Mouse (Mus musculus): ENCODE measurements around the gene Creb3l2.

Creb3l2 gene

DNA sequence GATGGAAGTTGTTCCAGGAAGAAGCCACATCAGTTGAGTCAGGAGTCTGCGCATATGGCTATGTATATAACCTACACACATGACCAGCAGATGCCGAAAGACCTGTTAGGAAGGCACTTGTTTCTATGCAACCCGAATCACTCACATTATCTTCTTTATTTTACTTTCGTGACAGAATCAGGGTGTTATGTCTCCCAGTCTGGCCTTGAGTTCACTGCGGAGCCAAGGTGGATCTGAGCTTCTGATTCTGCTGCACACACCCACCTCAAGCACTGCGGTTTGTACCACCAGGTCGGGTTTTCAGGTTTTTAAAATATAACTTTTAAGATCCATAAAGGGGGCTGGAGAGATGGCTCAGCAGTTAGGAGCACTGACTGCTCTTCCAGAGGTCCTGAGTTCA is 119.3 kb downstream of the Creb3l2 start:
- DNase-seq: no peak

- no peak for DNase-seq
Observed at GRCm38 (mm10) chr6:37322088-37322487, 119.9 kb downstream of the Creb3l2 start.

DNA sequence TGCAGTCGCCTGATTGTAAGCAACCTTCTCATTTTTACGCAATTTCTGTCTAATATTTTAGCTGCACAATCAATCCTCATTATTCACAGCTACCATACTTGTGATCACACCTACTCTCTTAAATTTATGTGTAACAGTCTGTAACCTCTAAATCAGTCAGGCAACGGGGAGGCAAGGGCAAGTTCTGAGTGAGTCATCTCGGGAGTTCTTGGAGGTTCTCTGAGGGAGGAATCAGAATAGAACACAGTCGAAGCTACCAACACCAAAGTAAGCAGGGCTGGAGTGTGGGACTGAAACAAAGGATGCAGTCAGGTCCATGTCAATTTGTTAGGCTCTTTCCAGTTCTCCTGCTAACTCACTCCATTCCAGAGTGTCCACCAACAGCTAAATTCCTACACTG is 124.0 kb downstream of the Creb3l2 start:
- no peak for DNase-seq

- DNase-seq: no peak
Observed at GRCm38 (mm10) chr6:37315440-37315839, 126.5 kb downstream of the Creb3l2 start.

DNA sequence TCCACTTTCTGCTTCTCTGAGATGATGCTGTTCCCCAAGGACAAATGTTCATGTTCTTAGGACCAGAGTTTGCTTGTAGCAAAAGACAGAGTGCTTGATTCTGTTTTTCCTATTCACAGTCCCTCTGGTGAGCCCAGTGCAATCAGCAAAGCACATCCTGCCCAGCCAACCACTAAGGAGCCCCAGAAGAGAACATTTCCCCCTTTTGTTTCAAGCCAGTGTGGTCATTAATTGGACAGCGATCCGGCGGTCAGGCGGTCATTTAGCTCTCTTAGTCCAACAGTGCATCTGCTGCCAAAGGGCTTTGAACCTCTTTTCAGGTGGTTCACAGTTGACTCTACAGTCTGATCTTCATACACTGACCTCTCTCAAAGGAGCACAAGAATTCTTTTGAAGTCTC is 131.3 kb downstream of the Creb3l2 start:
- no peak for DNase-seq

GRCm38 (mm10) chr6:37306616-37307015 is 135.3 kb downstream of the Creb3l2 start:
- DNase-seq: no peak

DNA sequence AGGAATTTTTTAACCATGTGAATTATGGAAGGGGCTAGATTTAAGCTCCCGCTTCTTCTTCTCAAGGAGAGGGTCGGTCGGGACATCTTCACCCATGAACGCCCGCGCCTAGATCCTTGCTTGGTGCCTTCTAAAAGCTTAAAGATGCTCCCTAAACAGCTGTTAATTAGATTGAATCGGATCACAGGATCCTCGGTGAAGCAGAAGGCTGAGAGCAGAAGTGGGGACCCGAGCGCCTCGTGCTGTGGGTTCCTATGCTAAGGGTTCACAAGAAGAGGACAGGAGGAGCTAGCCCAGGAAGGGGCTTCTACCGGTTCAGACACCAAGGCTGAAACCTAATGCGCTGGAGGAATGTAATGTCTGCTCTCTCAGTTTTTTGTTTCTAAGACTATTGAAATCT is 141.5 kb downstream of the Creb3l2 start:
- DNase-seq: no peak

GRCm38 (mm10) chr6:37299562-37300390 is 142.2 kb downstream of the Creb3l2 start, which contains the start of gene Dgki:
Gene Dgki, minus strand, starts transcription at chr6:37300184.
- peak; percentile 47 to 57 for DNase-seq

DNA sequence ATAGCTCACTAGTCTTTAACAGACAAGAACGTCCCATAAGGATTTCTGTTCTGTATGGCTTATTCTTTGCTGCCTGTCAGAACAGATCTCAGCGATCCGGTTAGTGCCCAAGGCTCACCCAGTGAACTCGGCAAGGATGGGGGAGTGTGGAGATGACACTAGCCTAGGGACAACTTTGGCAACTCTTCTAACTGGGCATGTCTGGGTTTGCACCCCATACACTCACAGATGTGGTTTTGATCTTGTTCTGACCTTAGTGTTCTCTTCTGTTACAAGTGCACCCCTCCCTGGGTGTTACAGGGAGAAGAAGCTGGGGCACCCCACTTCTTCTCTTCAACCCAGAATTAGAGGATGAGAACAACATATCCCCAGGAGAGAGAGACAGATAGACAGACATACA is 143.0 kb downstream of the Creb3l2 start:
- DNase-seq: no peak

DNA sequence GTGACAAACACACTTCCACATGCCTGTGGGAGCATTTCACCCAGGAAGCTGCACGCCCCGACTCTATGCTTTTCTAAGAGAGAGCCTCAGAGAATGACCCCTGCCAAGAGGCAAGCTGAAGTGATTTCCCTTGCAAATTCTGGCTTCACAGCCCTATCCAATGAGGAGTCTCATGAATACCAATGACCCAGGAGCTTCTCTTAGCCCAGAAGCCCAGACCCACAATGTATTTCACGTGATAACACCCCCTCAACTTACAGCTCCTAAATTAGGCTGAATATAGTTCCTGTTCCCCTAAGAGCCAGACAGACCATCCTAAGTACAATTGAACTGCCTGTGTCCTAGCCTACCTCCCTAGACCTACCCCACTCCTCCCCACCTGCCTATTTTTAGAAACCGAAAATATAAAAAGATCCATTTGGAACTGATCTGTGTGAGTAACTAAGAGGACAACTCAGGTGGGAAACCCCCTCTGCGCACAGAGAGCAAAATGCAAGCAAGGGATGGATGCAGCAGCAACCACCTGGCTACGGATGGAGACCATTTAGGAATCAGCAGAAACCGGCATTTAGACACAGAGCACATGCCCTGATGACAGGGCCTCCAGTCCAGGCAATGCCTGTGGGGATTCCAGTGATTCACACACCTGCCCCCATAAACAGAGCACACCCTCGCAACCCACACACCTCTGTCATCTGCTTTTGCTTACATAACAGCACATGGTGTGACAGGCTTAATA is 144.0 kb downstream of the Creb3l2 start:
- no peak for DNase-seq

- DNase-seq: no peak
Observed at GRCm38 (mm10) chr6:37292068-37292467, 149.9 kb downstream of the Creb3l2 start.

DNA sequence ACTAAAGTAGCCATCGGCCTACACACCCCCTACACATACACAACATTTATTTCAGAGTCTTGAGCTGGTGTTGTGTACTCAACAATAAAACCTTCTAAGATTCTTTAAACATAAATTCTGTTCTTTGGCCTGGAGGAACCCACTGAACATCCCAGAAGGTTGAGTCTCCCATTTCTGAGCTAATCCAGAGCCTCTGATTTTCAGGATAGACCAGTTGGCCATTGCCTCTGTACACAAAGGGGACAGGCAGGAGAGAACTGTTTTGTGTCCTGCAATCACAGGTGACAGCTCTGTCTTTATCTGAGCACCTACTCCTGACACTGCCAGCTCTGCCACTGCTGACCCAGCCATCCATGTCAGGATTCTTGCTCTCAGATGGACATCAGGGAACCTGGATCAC is 150.8 kb downstream of the Creb3l2 start:
- no peak for DNase-seq

GRCm38 (mm10) chr6:37290691-37291090 is 151.3 kb downstream of the Creb3l2 start:
- no peak for DNase-seq

- no peak for DNase-seq
Observed at GRCm38 (mm10) chr6:37286134-37286533, 155.8 kb downstream of the Creb3l2 start.

DNA sequence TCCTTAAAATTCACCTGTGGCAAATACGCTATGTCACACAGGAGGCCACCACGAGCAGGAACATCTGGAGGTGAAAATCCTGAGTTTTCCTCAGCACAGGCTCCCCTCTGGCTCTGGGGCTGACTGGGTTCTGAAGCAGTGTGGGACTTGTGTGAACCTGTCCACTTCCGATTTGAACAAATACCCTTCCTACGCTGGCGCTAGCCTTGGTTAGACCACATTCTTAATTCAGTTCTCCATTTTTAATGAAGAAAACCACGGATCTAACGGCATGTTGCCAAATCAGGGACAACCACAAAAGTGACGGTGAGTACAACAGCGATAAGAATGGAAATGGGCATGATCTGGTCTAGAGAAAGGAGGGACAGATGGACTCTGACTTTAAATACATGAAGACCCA is 157.1 kb downstream of the Creb3l2 start:
- no peak for DNase-seq

- DNase-seq: no peak
Observed at GRCm38 (mm10) chr6:37283336-37283735, 158.6 kb downstream of the Creb3l2 start.

DNA sequence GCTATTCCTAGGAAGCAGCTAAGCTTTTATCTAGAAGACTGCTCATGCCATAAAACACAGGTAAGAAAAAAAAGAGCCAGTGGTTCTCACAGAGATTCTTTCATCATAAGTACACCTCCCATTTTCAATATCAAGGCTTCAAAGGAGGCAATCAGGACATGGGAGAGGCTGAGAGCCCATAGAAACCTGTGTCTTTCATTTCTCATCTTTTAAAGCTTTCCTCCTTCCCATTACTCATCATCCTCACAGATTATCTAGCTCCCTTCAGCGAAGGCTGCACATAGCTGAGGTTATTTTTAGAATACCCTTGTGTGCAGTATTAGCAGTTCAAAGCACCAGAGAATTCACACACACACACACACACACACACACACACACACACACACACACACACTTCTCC is 159.3 kb downstream of the Creb3l2 start:
- DNase-seq: no peak

Data from kidney, postnatal 4 days (tissue).